Mouse (Mus musculus) cerebellum, adult 2 months (tissue): ENCODE data around the gene Atxn1. TPM values are rescaled to one million over a fixed set of nuclear protein-coding genes. Genes with fewer than 3 reads are reported as not detected.

Experiments
- DNase-seq, 2 experiments: peaks; one replicate each; pipeline ENCODE4 v3.0.0; 2021
- H3K27ac ChIP-seq: fragments of 200-500 bp; 2 replicates; pipeline ENCODE4 v1.5.1; 2012; ENCODE audit warnings: low read length, control low read depth, inconsistent platforms; ENCODE audit not compliant: insufficient read depth
- H3K27me3 ChIP-seq: fragments of 200-500 bp; 2 replicates; pipeline ENCODE4 v1.6.1; 2012; ENCODE audit warnings: inconsistent platforms, mild to moderate bottlenecking, low read length, moderate library complexity; ENCODE audit not compliant: control insufficient read depth, insufficient read depth
- H3K4me1 ChIP-seq: fragments of 200-500 bp; 2 replicates; pipeline ENCODE4 v1.6.1; 2011; ENCODE audit warnings: low read length; ENCODE audit not compliant: control insufficient read depth, insufficient read depth
- H3K4me3 ChIP-seq: fragments of 200-500 bp; replicated peaks from 2 replicates; pipeline ENCODE3; 2011; ENCODE audit warnings: mild to moderate bottlenecking, low read depth, low read length, control low read depth; ENCODE audit not compliant: insufficient read depth
- CTCF ChIP-seq: fragments of 200-500 bp; IDR thresholded peaks from 2 replicates; pipeline ENCODE4 v1.5.1; 2011; ENCODE audit warnings: low read depth, mild to moderate bottlenecking, control low read depth, low read length, moderate library complexity, borderline replicate concordance; ENCODE audit not compliant: insufficient read depth
- POLR2A ChIP-seq: fragments of 200-500 bp; IDR thresholded peaks from 2 replicates; pipeline ENCODE4 v1.6.1; 2011; ENCODE audit warnings: low read length, control low read depth, borderline replicate concordance; ENCODE audit not compliant: insufficient read depth
- WGBS: fragments of 180-500 bp; shearing (Covaris S2); methylation state at CpG from one replicate; pipeline ENCODE4 v1.1.7; 2018; 5-methylcytosine and 5-hydroxymethylcytosine counted together
- polyA plus RNA-seq: library from polyadenylated mRNA; depleted of rRNA; stranded (reverse); fragments of >200 nt; gene quantifications from 2 replicates; pipeline ENCODE4 v1.2.3, GENCODE M21; 2012

Gene Atxn1
- polyA plus RNA-seq, 1 experiment = 16.9 TPM

- no peak overlapping the region for H3K27ac ChIP-seq
- no peaks in the 10 kb centered on the region for H3K27me3 ChIP-seq
- 80% methylated on average over 2 of the region's 2 CpGs for WGBS
These were observed 49.8 kb downstream of the Atxn1 start for GRCm38 (mm10) chr13:45915026-45915425.

GRCm38 (mm10) chr13:45914117-45914516 lies 50.7 kb downstream of the Atxn1 start:
- 64% methylated on average over 3 of the region's 3 CpGs for WGBS
- DNase-seq = no peak
- no peak overlapping the region for H3K4me3 ChIP-seq
- peaks cover 21% of the 10 kb centered on the region for H3K4me1 ChIP-seq
- H3K27ac ChIP-seq = no peak overlapping the region
- H3K27me3 ChIP-seq = no peaks in the 10 kb centered on the region
- TF ChIP-seq POLR2A (no peak), CTCF (no peak)

More at GRCm38 (mm10) chr13:45915026-45915425, 49.8 kb downstream of the Atxn1 start:
- TF ChIP-seq CTCF (no peak), POLR2A (no peak)
- H3K4me1 ChIP-seq = peaks cover 21% of the 10 kb centered on the region
- H3K4me3 ChIP-seq = no peak overlapping the region
- DNase-seq = no peak

- Histone ChIP-seq H3K4me1 (peaks cover 33% of the 10 kb centered on the region), H3K27me3 (no peaks in the 10 kb centered on the region), H3K27ac (no peak overlapping the region), H3K4me3 (no peak overlapping the region)
- WGBS = 72% methylated on average over 7 of the region's 7 CpGs
- DNase-seq = no peak
- TF ChIP-seq POLR2A (no peak), CTCF (no peak)
These were observed 53.0 kb downstream of the Atxn1 start for GRCm38 (mm10) chr13:45911848-45912247.

GRCm38 (mm10) chr13:45911069-45911468 lies 53.7 kb downstream of the Atxn1 start:
- 93% methylated on average over 5 of the region's 5 CpGs for WGBS
- H3K4me1 ChIP-seq = peaks cover 35% of the 10 kb centered on the region
- H3K27ac ChIP-seq = no peak overlapping the region
- TF ChIP-seq CTCF (no peak), POLR2A (no peak)
- no peak for DNase-seq
- no peak overlapping the region for H3K4me3 ChIP-seq
- no peaks in the 10 kb centered on the region for H3K27me3 ChIP-seq

GRCm38 (mm10) chr13:45910348-45910747 lies 54.5 kb downstream of the Atxn1 start:
- H3K27me3 ChIP-seq = no peaks in the 10 kb centered on the region
- WGBS = 93% methylated on average over 7 of the region's 7 CpGs
- DNase-seq = no peak
- H3K4me3 ChIP-seq = no peak overlapping the region
- no peak for TF ChIP-seq POLR2A
- TF ChIP-seq CTCF = no peak
- peaks cover 30% of the 10 kb centered on the region for H3K4me1 ChIP-seq
- no peak overlapping the region for H3K27ac ChIP-seq

GRCm38 (mm10) chr13:45907181-45907691 lies 57.6 kb downstream of the Atxn1 start:
- DNase-seq = peak; percentile 42 to 68
- H3K27ac ChIP-seq = no peak overlapping the region
- peaks cover 21% of the 10 kb centered on the region for H3K4me1 ChIP-seq
- no peaks in the 10 kb centered on the region for H3K27me3 ChIP-seq
- WGBS = 24% methylated on average over 6 of the region's 6 CpGs
- H3K4me3 ChIP-seq = no peak overlapping the region
- TF ChIP-seq CTCF = no peak
- no peak for TF ChIP-seq POLR2A

- TF ChIP-seq CTCF (no peak), POLR2A (no peak)
- Histone ChIP-seq H3K27ac (no peak overlapping the region), H3K4me3 (no peak overlapping the region), H3K27me3 (no peaks in the 10 kb centered on the region), H3K4me1 (peaks cover 21% of the 10 kb centered on the region)
- WGBS = 67% methylated on average over 10 of the region's 10 CpGs
- DNase-seq = no peak
These were observed 58.2 kb downstream of the Atxn1 start for GRCm38 (mm10) chr13:45906438-45907166.

GRCm38 (mm10) chr13:45904955-45905354 lies 59.9 kb downstream of the Atxn1 start:
- Histone ChIP-seq H3K27ac (no peak overlapping the region), H3K4me1 (peaks cover 21% of the 10 kb centered on the region), H3K27me3 (no peaks in the 10 kb centered on the region), H3K4me3 (no peak overlapping the region)
- DNase-seq = no peak
- WGBS = 78% methylated on average over 4 of the region's 4 CpGs
- TF ChIP-seq POLR2A = no peak
- TF ChIP-seq CTCF = no peak
